Mouse (Mus musculus): Measurements from ENCODE around the gene Catip.

Gene Catip

DNA sequence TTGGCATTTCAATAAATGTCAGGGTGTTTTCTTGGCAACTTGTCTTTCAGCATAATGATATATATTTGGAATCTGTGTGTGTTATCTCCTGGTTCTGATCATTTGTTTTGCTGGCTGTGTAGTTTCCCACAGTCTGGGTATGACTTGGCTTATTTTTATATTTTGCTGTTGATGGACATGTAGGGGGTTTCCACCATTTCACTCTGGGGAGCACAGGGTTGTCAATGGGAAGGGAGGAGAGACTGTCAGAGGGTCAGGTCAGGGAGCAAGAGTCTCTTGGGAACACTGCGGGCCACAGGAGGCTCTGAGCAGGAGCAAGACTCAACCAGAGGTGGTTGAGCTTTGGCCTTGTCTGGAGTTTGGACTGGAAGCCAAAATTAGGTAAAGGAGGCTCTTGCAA lies 19.6 kb upstream of the Catip start:
- no peak for DNase-seq (ENCODE audit: low read depth, low spot score)

DNA sequence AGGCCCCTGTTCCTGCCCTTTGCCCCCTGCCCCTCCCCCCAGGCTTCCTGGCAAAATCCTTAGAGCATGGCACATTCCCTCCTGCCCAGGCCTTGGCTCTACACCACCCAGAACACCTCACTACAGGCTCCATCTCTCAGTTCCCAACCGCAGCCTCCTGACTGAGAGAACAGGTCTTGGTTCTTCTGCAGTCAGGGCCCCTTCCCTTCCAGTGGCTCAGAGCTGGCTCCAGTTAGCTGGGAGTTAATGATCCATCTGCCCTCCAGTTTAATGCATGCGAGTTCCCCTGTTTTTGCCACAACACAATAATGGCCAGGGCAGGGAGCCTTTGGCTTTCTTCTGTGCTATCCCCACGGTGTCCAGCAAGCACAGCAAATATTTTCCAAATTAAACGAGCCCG lies 18.7 kb upstream of the Catip start:
- no peak for DNase-seq (ENCODE audit: low read depth, low spot score)

- DNase-seq (ENCODE audit: low read depth, low spot score) = no peak
These were observed 17.6 kb upstream of the Catip start for GRCm38 (mm10) chr1:74344163-74344916.

DNA sequence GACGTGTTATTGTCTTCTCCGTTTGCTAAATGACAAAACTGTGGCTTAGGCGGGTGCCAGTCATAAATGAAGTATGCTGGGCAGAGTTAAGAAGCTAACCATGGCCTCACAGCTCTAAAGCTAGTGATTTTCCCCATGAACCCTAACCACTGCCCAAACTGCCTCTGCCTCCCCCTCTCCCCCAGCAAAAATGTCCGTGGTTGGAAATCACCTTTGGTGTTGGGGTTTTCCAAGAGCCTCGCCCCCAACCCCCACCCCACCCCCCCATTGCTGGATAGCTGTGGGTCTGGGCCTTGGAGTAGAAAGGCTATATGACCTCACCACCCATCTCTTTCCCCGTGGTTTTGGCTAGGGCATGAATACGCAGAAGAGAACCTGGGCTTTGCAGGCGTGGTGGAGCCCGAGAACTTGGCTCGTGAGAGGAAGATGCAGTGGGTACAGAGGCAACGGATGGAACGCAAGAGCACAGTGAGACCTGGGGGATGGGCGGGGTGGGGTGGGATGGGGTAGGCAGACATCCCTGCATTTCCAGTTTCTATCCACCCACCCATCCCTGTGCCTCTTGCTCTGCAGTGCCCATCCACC lies 10.6 kb upstream of the Catip start:
- no peak for DNase-seq (ENCODE audit: low read depth, low spot score)

GRCm38 (mm10) chr1:74352532-74353096 lies 9.3 kb upstream of the Catip start:
- no peak for DNase-seq (ENCODE audit: low read depth, low spot score)

- no peak for DNase-seq (ENCODE audit: low read depth, low spot score)
These were observed 8.3 kb upstream of the Catip start for GRCm38 (mm10) chr1:74353453-74354229.

- no peak for DNase-seq (ENCODE audit: low read depth, low spot score)
These were observed 4.4 kb upstream of the Catip start for GRCm38 (mm10) chr1:74357531-74357930.

- no peak for DNase-seq (ENCODE audit: low read depth, low spot score)
These were observed 1.9 kb upstream of the Catip start for GRCm38 (mm10) chr1:74359952-74360517.

DNA sequence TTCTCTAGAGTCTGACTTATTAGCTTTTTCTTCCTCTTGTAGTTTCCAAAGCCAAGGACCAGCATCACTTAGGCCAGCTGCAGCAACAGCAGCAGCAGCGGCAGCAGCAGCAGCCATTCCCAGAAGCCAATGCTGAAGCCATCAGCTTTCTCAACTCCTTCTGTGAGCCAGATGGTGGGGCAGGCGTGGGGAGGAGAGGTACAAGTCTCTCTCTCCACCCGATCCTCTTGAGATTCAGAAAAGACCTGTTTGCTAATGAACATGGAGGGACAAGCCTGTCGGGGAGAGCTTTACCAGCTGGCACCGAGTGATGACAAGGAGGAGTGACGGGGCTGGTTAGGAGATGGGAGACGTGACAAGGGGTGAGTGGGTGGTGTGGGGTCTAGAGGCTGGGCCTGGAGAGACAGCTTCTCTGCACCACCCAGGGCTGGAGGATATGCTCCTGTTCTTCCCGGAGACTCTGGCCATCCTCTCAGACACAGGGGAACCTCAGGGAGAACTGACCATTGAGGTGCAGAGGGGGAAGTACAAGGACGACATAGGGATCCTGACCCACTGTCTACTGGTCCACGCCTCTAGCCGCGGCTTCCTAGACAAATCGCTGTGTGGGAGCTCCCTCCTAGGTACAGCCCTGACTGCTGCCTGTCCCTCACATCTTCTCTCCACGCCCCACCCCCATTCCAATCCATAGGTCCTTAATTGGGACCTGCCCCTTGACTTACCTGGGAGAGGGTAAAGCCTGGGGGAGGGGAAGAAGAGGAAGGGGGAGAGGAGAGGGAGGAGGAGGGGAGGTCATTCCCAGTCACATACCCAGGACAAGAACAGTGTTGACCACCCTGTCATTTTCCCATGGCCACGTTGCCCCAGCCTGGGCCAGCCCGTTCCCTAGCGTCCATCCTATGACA lies 669 bp downstream of the Catip start:
- no peak for DNase-seq (ENCODE audit: low read depth, low spot score)

- no peak for DNase-seq (ENCODE audit: low read depth, low spot score)
These were observed 1.5 kb downstream of the Catip start for GRCm38 (mm10) chr1:74363437-74363836.

GRCm38 (mm10) chr1:74364270-74364669 lies 2.4 kb downstream of the Catip start:
- no peak for DNase-seq (ENCODE audit: low read depth, low spot score)

DNA sequence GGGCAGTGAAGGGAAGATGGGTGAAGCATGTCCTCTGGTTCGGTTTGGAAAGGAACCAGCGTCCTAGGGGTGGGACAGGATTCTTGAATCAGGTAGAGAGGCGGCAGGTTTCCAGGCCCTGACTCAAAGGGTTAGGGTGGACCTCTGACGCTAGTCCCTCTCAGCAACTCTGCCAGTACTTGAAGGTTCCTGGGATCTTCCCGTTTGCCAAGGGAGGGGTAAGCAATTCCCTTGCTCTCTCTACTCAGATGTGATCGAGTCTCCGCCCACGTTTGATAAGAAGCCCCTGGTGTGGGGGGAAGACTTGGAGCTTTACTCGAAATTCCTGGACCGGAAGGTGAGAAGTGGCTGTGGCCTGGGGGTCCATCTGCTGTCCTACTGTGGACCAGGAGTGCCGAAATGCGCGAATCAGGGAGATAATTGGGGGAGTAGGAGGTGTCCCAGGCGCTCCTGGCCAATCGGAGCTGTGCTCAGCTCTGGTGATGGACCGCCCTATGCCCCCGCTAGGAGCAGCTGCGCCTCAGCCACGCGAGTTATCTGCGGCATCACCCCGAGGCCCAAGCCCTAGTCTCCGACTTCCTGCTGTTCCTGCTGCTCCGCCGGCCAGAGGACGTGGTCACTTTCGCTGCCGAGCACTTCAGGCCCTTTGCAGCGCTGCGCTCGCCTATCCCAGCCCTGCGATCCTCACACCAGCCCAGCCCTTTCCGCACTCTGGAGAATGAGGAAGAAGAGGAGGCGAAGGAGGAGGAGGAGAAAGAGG lies 6.2 kb downstream of the Catip start:
- no peak for DNase-seq (ENCODE audit: low read depth, low spot score)

DNA sequence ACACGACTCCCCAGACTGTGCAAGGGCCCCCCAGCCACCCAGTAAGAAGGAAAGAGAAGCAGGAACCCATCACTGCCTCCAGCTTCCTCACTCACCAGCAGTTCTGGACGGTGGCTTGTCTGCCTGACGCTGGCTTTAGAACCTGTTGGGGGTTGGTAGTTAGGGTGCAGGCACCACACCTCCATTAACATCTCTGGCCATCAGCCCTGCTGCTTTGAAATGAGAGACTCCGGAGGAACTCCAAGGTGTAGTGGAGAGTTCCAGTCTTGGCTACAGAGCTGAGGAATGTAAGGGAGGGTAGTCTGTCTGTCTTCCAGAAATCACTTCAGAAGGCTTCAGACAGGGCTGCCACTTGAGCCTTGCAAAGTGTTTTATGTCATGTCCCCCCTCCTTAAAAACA lies 8.1 kb downstream of the Catip start:
- no peak for DNase-seq (ENCODE audit: low read depth, low spot score)

DNA sequence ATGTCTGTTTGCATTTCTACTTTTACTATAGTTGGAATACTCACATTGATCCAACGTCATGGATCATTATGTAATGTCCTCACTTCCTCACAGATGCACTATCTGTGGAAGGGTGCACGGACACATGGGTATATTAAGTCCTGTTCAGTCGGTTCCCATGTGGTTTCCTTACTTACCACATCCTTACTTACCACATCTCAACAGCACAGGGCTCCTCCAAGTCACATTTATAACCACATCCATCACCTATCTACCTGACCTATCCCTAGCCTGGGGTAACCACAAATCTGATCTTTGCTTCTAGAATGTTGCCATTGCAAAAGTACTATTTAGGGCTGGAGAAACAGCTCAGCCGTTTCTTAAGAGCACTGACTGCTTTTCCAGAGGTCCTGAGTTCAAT lies 11.5 kb downstream of the Catip start:
- DNase-seq (ENCODE audit: low read depth, low spot score) = no peak

- DNase-seq (ENCODE audit: low read depth, low spot score) = no peak
These were observed 13.1 kb downstream of the Catip start, which contains the start of gene Slc11a1 for GRCm38 (mm10) chr1:74374980-74375379. Slc11a1 (plus strand) TSS chr1:74375195.

- no peak for DNase-seq (ENCODE audit: low read depth, low spot score)
These were observed 13.7 kb downstream of the Catip start for GRCm38 (mm10) chr1:74375561-74375960.

GRCm38 (mm10) chr1:74376396-74376795 lies 14.5 kb downstream of the Catip start:
- DNase-seq (ENCODE audit: low read depth, low spot score) = no peak

GRCm38 (mm10) chr1:74379058-74379504 lies 17.2 kb downstream of the Catip start:
- no peak for DNase-seq (ENCODE audit: low read depth, low spot score)

GRCm38 (mm10) chr1:74380484-74380883 lies 18.6 kb downstream of the Catip start:
- DNase-seq (ENCODE audit: low read depth, low spot score) = no peak

- DNase-seq (ENCODE audit: low read depth, low spot score) = no peak
These were observed 19.7 kb downstream of the Catip start for GRCm38 (mm10) chr1:74381588-74382021.
